Mouse (Mus musculus) CH12.LX (cell line): ENCODE data around the gene Nfkbiz. TPM values are rescaled to one million over a fixed set of nuclear protein-coding genes. Genes with fewer than 3 reads are reported as not detected.
"Not testable (repeated sequence)": the region's sequence is repeated elsewhere in the genome, so short reads cannot be mapped to it uniquely, and the experiment has no call there.

ENCODE experiments used
- DNase-seq: peaks from one replicate; pipeline ENCODE4 v3.0.0-alpha.2; 2013; ENCODE audit errors: extremely low read depth
- H3K27ac ChIP-seq: 2 replicates; pipeline ENCODE4 v1.5.1; 2012; ENCODE audit warnings: low read depth, mild to moderate bottlenecking, control low read depth, moderate library complexity; ENCODE audit not compliant: insufficient read depth
- H3K27me3 ChIP-seq: replicated peaks from 2 replicates; pipeline ENCODE3; 2012; ENCODE audit warnings: inconsistent platforms
- H3K36me3 ChIP-seq, 2 experiments: replicated peaks in 1 of 2; 2 replicates each; pipeline versions ENCODE3 to v1.6.1; 2012; ENCODE audit warnings: inconsistent platforms in 1 of 2, low read length in 1 of 2, mild to moderate bottlenecking in 1 of 2, mixed read lengths in 1 of 2, moderate library complexity in 1 of 2; ENCODE audit not compliant: control insufficient read depth in 1 of 2, insufficient read depth in 1 of 2
- H3K4me1 ChIP-seq, 2 experiments: 2 replicates each; pipeline ENCODE4 v1.6.1; 2012; ENCODE audit warnings: inconsistent platforms in 1 of 2, moderate library complexity in 1 of 2; ENCODE audit not compliant: insufficient read depth in 2 of 2, control insufficient read depth in 1 of 2
- H3K4me2 ChIP-seq: 2 replicates; pipeline ENCODE4 v1.6.1; 2012; ENCODE audit warnings: low read depth, mild to moderate bottlenecking, control low read depth; ENCODE audit not compliant: poor library complexity, insufficient read depth, severe bottlenecking
- H3K4me3 ChIP-seq, 3 experiments: fragments of 150-350 bp in 1 of 3; sonication (generic) in 1 of 3; replicated peaks in 1 of 3; 2 replicates each; pipeline versions ENCODE3 to v1.5.1; 2011 to 2012; ENCODE audit warnings: low read depth in 2 of 3, low read length in 2 of 3, mild to moderate bottlenecking in 2 of 3, moderate library complexity in 2 of 3, control low read depth in 1 of 3, improper control_type of control experiment in 1 of 3, inconsistent platforms in 1 of 3, mixed read lengths in 1 of 3; ENCODE audit not compliant: poor library complexity in 1 of 3
- H3K79me2 ChIP-seq: replicated peaks from 2 replicates; pipeline ENCODE4 v1.6.1; 2012; ENCODE audit warnings: mild to moderate bottlenecking, moderate library complexity; ENCODE audit not compliant: control insufficient read depth, poor library complexity, insufficient read depth, severe bottlenecking; ENCODE audit errors: extremely low read depth
- H3K9ac ChIP-seq: 2 replicates; pipeline ENCODE4 v1.6.1; 2012; ENCODE audit warnings: low read depth, mild to moderate bottlenecking, control low read depth, moderate library complexity; ENCODE audit not compliant: insufficient read depth
- H3K9me3 ChIP-seq: replicated peaks from 2 replicates; pipeline ENCODE3; 2012; ENCODE audit warnings: low read length, inconsistent platforms, mixed read lengths
- CHD1 ChIP-seq: IDR thresholded peaks from 2 replicates; pipeline ENCODE4 v1.6.1; 2012; ENCODE audit warnings: low read depth, low read length, improper control_type of control experiment, inconsistent platforms
- CHD2 ChIP-seq: IDR thresholded peaks from 2 replicates; pipeline ENCODE4 v1.6.1; 2011; ENCODE audit warnings: low read length, improper control_type of control experiment
- CTCF ChIP-seq, 2 experiments: IDR thresholded peaks in 1 of 2; conservative IDR thresholded peaks in 1 of 2; 2 replicates each; pipeline ENCODE4 v1.5.1; 2011 to 2012; ENCODE audit warnings: low read depth in 2 of 2, low read length in 2 of 2, improper control_type of control experiment in 1 of 2, inconsistent platforms in 1 of 2, mild to moderate bottlenecking in 1 of 2, moderate library complexity in 1 of 2
- E2F4 ChIP-seq: IDR thresholded peaks from 2 replicates; pipeline ENCODE4 v1.6.1; 2011; ENCODE audit warnings: low read depth, low read length, improper control_type of control experiment; ENCODE audit not compliant: insufficient replicate concordance
- GABPA ChIP-seq: IDR thresholded peaks from 2 replicates; pipeline ENCODE4 v1.6.1; 2012; ENCODE audit warnings: low read depth, low read length, improper control_type of control experiment, inconsistent platforms; ENCODE audit not compliant: insufficient replicate concordance
- HCFC1 ChIP-seq: IDR thresholded peaks from 2 replicates; pipeline ENCODE4 v1.6.1; 2012; ENCODE audit warnings: low read depth, mild to moderate bottlenecking, inconsistent platforms, low read length, improper control_type of control experiment
- IRF4 ChIP-seq: IDR thresholded peaks from 2 replicates; pipeline ENCODE4 v1.6.1; 2014; ENCODE audit warnings: low read depth, mild to moderate bottlenecking, inconsistent platforms, low read length, improper control_type of control experiment
- JUN ChIP-seq: IDR thresholded peaks from 2 replicates; pipeline ENCODE4 v1.6.1; 2011; ENCODE audit warnings: low read depth, mild to moderate bottlenecking, low read length, improper control_type of control experiment, moderate library complexity; ENCODE audit not compliant: insufficient read depth
- JUND ChIP-seq: conservative IDR thresholded peaks from 2 replicates; pipeline ENCODE4 v1.6.1; 2011; ENCODE audit warnings: low read depth, low read length, improper control_type of control experiment
- MAFK ChIP-seq: IDR thresholded peaks from 2 replicates; pipeline ENCODE4 v1.6.1; 2011; ENCODE audit warnings: low read length, improper control_type of control experiment; ENCODE audit not compliant: insufficient replicate concordance
- MAZ ChIP-seq: IDR thresholded peaks from 2 replicates; pipeline ENCODE4 v1.6.1; 2012; ENCODE audit warnings: low read depth, mild to moderate bottlenecking, inconsistent platforms, low read length, improper control_type of control experiment, moderate library complexity
- MEF2A ChIP-seq: IDR thresholded peaks from 2 replicates; pipeline ENCODE4 v1.6.1; 2014; ENCODE audit warnings: low read depth, mild to moderate bottlenecking, inconsistent platforms, low read length, improper control_type of control experiment, borderline replicate concordance
- MXI1 ChIP-seq: IDR thresholded peaks from 2 replicates; pipeline ENCODE4 v1.6.1; 2011; ENCODE audit warnings: mild to moderate bottlenecking, low read depth, low read length, improper control_type of control experiment
- MYC ChIP-seq: IDR thresholded peaks from 2 replicates; pipeline ENCODE4 v1.6.1; 2011; ENCODE audit warnings: low read depth, mild to moderate bottlenecking, improper control_type of control experiment, low read length
- NRF1 ChIP-seq: IDR thresholded peaks from 2 replicates; pipeline ENCODE4 v1.6.1; 2014; ENCODE audit warnings: low read depth, mild to moderate bottlenecking, inconsistent platforms, low read length, improper control_type of control experiment, moderate library complexity
- PAX5 ChIP-seq: IDR thresholded peaks from 2 replicates; pipeline ENCODE4 v1.6.1; 2012; ENCODE audit warnings: low read length, inconsistent platforms, mixed read lengths
- POLR2A ChIP-seq: IDR thresholded peaks from 2 replicates; pipeline ENCODE4 v1.6.1; 2011; ENCODE audit warnings: low read depth, mild to moderate bottlenecking, improper control_type of control experiment, low read length
- POLR2AphosphoS2 ChIP-seq: IDR thresholded peaks from 2 replicates; pipeline ENCODE4 v1.6.1; 2011; ENCODE audit warnings: low read depth, low read length, improper control_type of control experiment
- RAD21 ChIP-seq: IDR thresholded peaks from 2 replicates; pipeline ENCODE4 v1.6.1; 2011; ENCODE audit warnings: low read depth, mild to moderate bottlenecking, low read length, improper control_type of control experiment, moderate library complexity
- RCOR1 ChIP-seq: conservative IDR thresholded peaks from 2 replicates; pipeline ENCODE4 v1.6.1; 2012; ENCODE audit warnings: low read depth, mild to moderate bottlenecking, inconsistent platforms, low read length, improper control_type of control experiment
- TBP ChIP-seq: conservative IDR thresholded peaks from 2 replicates; pipeline ENCODE4 v1.6.1; 2011; ENCODE audit warnings: low read depth, low read length, improper control_type of control experiment
- UBTF ChIP-seq: IDR thresholded peaks from 2 replicates; pipeline ENCODE4 v1.6.1; 2012; ENCODE audit warnings: low read depth, mild to moderate bottlenecking, inconsistent platforms, low read length, improper control_type of control experiment, moderate library complexity
- USF1 ChIP-seq: IDR thresholded peaks from 2 replicates; pipeline ENCODE4 v1.6.1; 2014; ENCODE audit warnings: low read depth, mild to moderate bottlenecking, inconsistent platforms, low read length, improper control_type of control experiment
- USF2 ChIP-seq: conservative IDR thresholded peaks from 2 replicates; pipeline ENCODE4 v1.6.1; 2011; ENCODE audit warnings: low read depth, low read length, improper control_type of control experiment
- ZC3H11A ChIP-seq: IDR thresholded peaks from 2 replicates; pipeline ENCODE4 v1.6.1; 2012; ENCODE audit warnings: low read depth, mild to moderate bottlenecking, inconsistent platforms, low read length, improper control_type of control experiment
- ZKSCAN1 ChIP-seq: IDR thresholded peaks from 2 replicates; pipeline ENCODE4 v1.6.1; 2012; ENCODE audit warnings: low read depth, inconsistent platforms, low read length, improper control_type of control experiment, borderline replicate concordance
- ZNF384 ChIP-seq: IDR thresholded peaks from 2 replicates; pipeline ENCODE4 v1.6.1; 2012; ENCODE audit warnings: low read depth, low read length, improper control_type of control experiment, inconsistent platforms
- dilution Hi-C: fragments of 300-500 bp; cut with MboI; formaldehyde crosslinking; loops from 2 replicates; pipeline ENCODE4 v1.14.3; 2020; ENCODE audit warnings: low sequenced_read_pairs; ENCODE audit not compliant: extremely low pct_unique_long_range_greater_than_20kb, extremely low pct_ligation_motif_present
- in situ Hi-C: fragments of 300-500 bp; cut with MboI; formaldehyde crosslinking; loops from 3 replicates; pipeline ENCODE4 v1.14.3; 2019; ENCODE audit warnings: low sequenced_read_pairs, low pct_ligation_motif_present, low pct_unique_long_range_greater_than_20kb, mixed read lengths
- polyA plus RNA-seq: library from polyadenylated mRNA; unstranded; fragments of >175 nt; gene quantifications from 2 replicates; pipeline ENCODE4 v1.2.1, GENCODE M21; 2012; ENCODE audit warnings: low read depth; ENCODE audit not compliant: insufficient read length
- total RNA-seq, 2 experiments: library from RNA; depleted of rRNA; stranded (reverse); fragments of 300-350 nt in 1 of 2; fragments of >200 nt in 1 of 2; gene quantifications; 2 replicates each; pipeline ENCODE4 v1.2.3; 2012 to 2014

Nfkbiz gene
- total and polyA plus RNA-seq, 3 experiments = 13.7 to 19.7 (median 17.1) TPM

- Histone ChIP-seq H3K4me3 (no peak overlapping the region), H3K9me3 (peaks cover 9% of the 10 kb centered on the region), H3K27ac (no peak overlapping the region), H3K36me3 (peaks cover 45 to 74% of the 10 kb centered on the region in 2 experiments), H3K9ac (no peak overlapping the region), H3K4me2 (no peak overlapping the region), H3K27me3 (no peaks in the 10 kb centered on the region), H3K4me1 (peaks cover 0 to 9% of the 10 kb centered on the region in 2 experiments; a peak in 3 of 4 replicates), H3K79me2 (peaks cover 19% of the 10 kb centered on the region)
- dilution Hi-C loops = no loop called here
- in situ Hi-C loops = loop anchor here (25.0 kb wide), 1 partner anchor 724 kb away; no protein-coding TSS in a partner anchor
- DNase-seq = no peak
- TF ChIP-seq JUND = no peak
- TF ChIP-seq TBP = no peak
- TF ChIP-seq CHD1 = no peak
- TF ChIP-seq CHD2 = no peak
- TF ChIP-seq E2F4 = no peak
- no peak for TF ChIP-seq ZC3H11A
- no peak for TF ChIP-seq MXI1
- TF ChIP-seq NRF1 = no peak
- TF ChIP-seq JUN = no peak
- no peak for TF ChIP-seq POLR2A
- TF ChIP-seq POLR2AphosphoS2 = no peak
These were observed 22.4 kb upstream of the Nfkbiz start for GRCm38 (mm10) chr16:55861104-55861503.

GRCm38 (mm10) chr16:55859421-55859820 is 20.7 kb upstream of the Nfkbiz start:
- H3K9me3 ChIP-seq, H3K27me3 ChIP-seq, dilution Hi-C loops, H3K9ac ChIP-seq, H3K4me1 ChIP-seq, H3K27ac ChIP-seq, H3K4me3 ChIP-seq, H3K4me2 ChIP-seq, DNase-seq: not testable (repeated sequence)
- peaks cover 16% of the 10 kb centered on the region for H3K79me2 ChIP-seq
- H3K36me3 ChIP-seq = peaks cover 42 to 69% of the 10 kb centered on the region in 2 experiments
- in situ Hi-C loops = loop anchor here (25.0 kb wide), 1 partner anchor 722 kb away; no protein-coding TSS in a partner anchor

GRCm38 (mm10) chr16:55858465-55858864 is 19.8 kb upstream of the Nfkbiz start:
- dilution Hi-C loops = no loop called here
- H3K79me2 ChIP-seq = peaks cover 12% of the 10 kb centered on the region
- H3K27ac ChIP-seq = no peak overlapping the region
- H3K4me3 ChIP-seq = no peak overlapping the region
- H3K27me3 ChIP-seq = no peaks in the 10 kb centered on the region
- peaks cover 4 to 9% of the 10 kb centered on the region in 2 experiments; a peak in 3 of 4 replicates for H3K4me1 ChIP-seq
- in situ Hi-C loops = loop anchor here (25.0 kb wide), 1 partner anchor 721 kb away; no protein-coding TSS in a partner anchor
- peaks cover 9% of the 10 kb centered on the region for H3K9me3 ChIP-seq
- no peak overlapping the region for H3K4me2 ChIP-seq
- peaks cover 43 to 71% of the 10 kb centered on the region in 2 experiments for H3K36me3 ChIP-seq
- DNase-seq = peak; percentile 86
- no peak overlapping the region for H3K9ac ChIP-seq
- no peak for TF ChIP-seq JUN
- no peak for TF ChIP-seq POLR2A
- TF ChIP-seq CHD2 = no peak
- TF ChIP-seq ZNF384 = no peak
- TF ChIP-seq MYC = no peak
- TF ChIP-seq MAFK = no peak
- TF ChIP-seq USF1 = no peak
- no peak for TF ChIP-seq UBTF
- TF ChIP-seq GABPA = no peak
- no peak for TF ChIP-seq CHD1
- no peak for TF ChIP-seq USF2
- no peak for TF ChIP-seq MEF2A
- TF ChIP-seq IRF4 = no peak
- TF ChIP-seq ZKSCAN1 = no peak
- no peak for TF ChIP-seq HCFC1
- TF ChIP-seq CTCF (conservative IDR thresholded peaks at IDR 0.05 in 1 of 2, IDR thresholded peaks at IDR 0.05 in 1 of 2; ENCODE audit: low read depth in 2 of 2, low read length in 2 of 2) = peak; percentile 68 to 95
- TF ChIP-seq RAD21 = peak; percentile 95
- TF ChIP-seq RCOR1 = no peak
- no peak for TF ChIP-seq MAZ
- TF ChIP-seq PAX5 = no peak
